Mouse (Mus musculus) cerebellum, adult 9-10 months (tissue): ENCODE measurements at regions not wholly inside any gene's neighbourhood (a gene's known extent, or its start where the extent isn't known, plus 50 kb on each side); places are given as distances from the start of the nearest gene placed in this dataset.

Experiments
- DNase-seq: peaks from one replicate; pipeline ENCODE4 v3.0.0; 2022

- no peak for DNase-seq
Measured at GRCm38 (mm10) chr4:31727498-31728148, 236.3 kb upstream of the Map3k7 start.

- DNase-seq = no peak
Measured at GRCm38 (mm10) chr4:31728149-31728516, 235.8 kb upstream of the Map3k7 start.

GRCm38 (mm10) chr4:31743776-31744175 lies 220.1 kb upstream of the Map3k7 start:
- no peak for DNase-seq

GRCm38 (mm10) chr4:31744431-31744830 lies 219.5 kb upstream of the Map3k7 start:
- no peak for DNase-seq

- no peak for DNase-seq
Measured at GRCm38 (mm10) chr4:31753677-31754312, 210.1 kb upstream of the Map3k7 start.

GRCm38 (mm10) chr4:31757126-31757525 lies 206.8 kb upstream of the Map3k7 start:
- no peak for DNase-seq

GRCm38 (mm10) chr4:31760116-31760515 lies 203.8 kb upstream of the Map3k7 start:
- no peak for DNase-seq

- DNase-seq = no peak
Measured at GRCm38 (mm10) chr4:31762199-31762598, 201.7 kb upstream of the Map3k7 start.

- no peak for DNase-seq
Measured at GRCm38 (mm10) chr4:31768026-31768626, 195.8 kb upstream of the Map3k7 start.

GRCm38 (mm10) chr4:31769325-31769724 lies 194.6 kb upstream of the Map3k7 start:
- DNase-seq = no peak

GRCm38 (mm10) chr4:31786284-31786683 lies 177.6 kb upstream of the Map3k7 start:
- DNase-seq = no peak

GRCm38 (mm10) chr4:31817574-31818240 lies 146.2 kb upstream of the Map3k7 start:
- DNase-seq = no peak

GRCm38 (mm10) chr4:31819521-31820259 lies 144.2 kb upstream of the Map3k7 start:
- no peak for DNase-seq

- no peak for DNase-seq
Measured at GRCm38 (mm10) chr4:31823574-31824348, 140.1 kb upstream of the Map3k7 start.

GRCm38 (mm10) chr4:31824518-31825437 lies 139.1 kb upstream of the Map3k7 start:
- no peak for DNase-seq

- no peak for DNase-seq
Measured at GRCm38 (mm10) chr4:31825438-31825830, 138.5 kb upstream of the Map3k7 start.

- DNase-seq = no peak
Measured at GRCm38 (mm10) chr4:31826661-31827060, 137.2 kb upstream of the Map3k7 start.

- DNase-seq = no peak
Measured at GRCm38 (mm10) chr4:31827266-31827665, 136.6 kb upstream of the Map3k7 start.

- DNase-seq = no peak
Measured at GRCm38 (mm10) chr4:31830241-31830640, 133.7 kb upstream of the Map3k7 start.

- no peak for DNase-seq
Measured at GRCm38 (mm10) chr4:31831469-31831868, 132.4 kb upstream of the Map3k7 start.

- DNase-seq = no peak
Measured at GRCm38 (mm10) chr4:31833828-31834227, 130.1 kb upstream of the Map3k7 start.
